Mouse (Mus musculus) heart, embryonic 14.5 days (tissue): Measurements from ENCODE around the gene Shroom3. TPM values are rescaled to one million over a fixed set of nuclear protein-coding genes. Genes with fewer than 3 reads are reported as not detected.

Source experiments
- ATAC-seq: fragments of 200-750 bp; cut with Nextera tagmentation; 2 replicates; pipeline ENCODE4 v1.8.0; 2017; ENCODE audit warnings: low read depth, moderate TSS enrichment; ENCODE audit not compliant: insufficient number of reproducible peaks, insufficient read depth, low FRiP score
- H3K27ac ChIP-seq, 2 experiments: fragments of 200-500 bp in 1 of 2; fragments of 300-500 bp in 1 of 2; sonication (generic) in 1 of 2; replicated peaks in 1 of 2; 2 replicates each; pipeline ENCODE4 v1.5.1; 2012 to 2014; ENCODE audit warnings: low read depth in 2 of 2, low read length in 2 of 2, control low read depth in 1 of 2, mild to moderate bottlenecking in 1 of 2, mixed read lengths in 1 of 2; ENCODE audit not compliant: control insufficient read depth in 1 of 2, insufficient read depth in 1 of 2
- H3K27me3 ChIP-seq: fragments of 300-500 bp; sonication (generic); 2 replicates; pipeline ENCODE4 v1.6.1; 2014; ENCODE audit warnings: mild to moderate bottlenecking, low read length, control low read depth; ENCODE audit not compliant: control insufficient read depth, insufficient read depth
- H3K36me3 ChIP-seq: fragments of 300-500 bp; sonication (generic); 2 replicates; pipeline ENCODE4 v1.6.1; 2014; ENCODE audit warnings: mild to moderate bottlenecking, control low read depth, low read length, mixed read lengths; ENCODE audit not compliant: control insufficient read depth, insufficient read depth
- H3K4me1 ChIP-seq, 2 experiments: fragments of 200-500 bp in 1 of 2; fragments of 300-500 bp in 1 of 2; sonication (generic) in 1 of 2; 2 replicates each; pipeline ENCODE4 v1.6.1; 2012 to 2014; ENCODE audit warnings: low read length in 2 of 2, control low read depth in 1 of 2, mixed read lengths in 1 of 2; ENCODE audit not compliant: control insufficient read depth in 2 of 2, insufficient read depth in 2 of 2
- H3K4me2 ChIP-seq: fragments of 300-500 bp; sonication (generic); 2 replicates; pipeline ENCODE4 v1.6.1; 2014; ENCODE audit warnings: mild to moderate bottlenecking, low read length
- H3K4me3 ChIP-seq, 2 experiments: fragments of 200-500 bp in 1 of 2; fragments of 300-500 bp in 1 of 2; sonication (generic) in 1 of 2; 2 replicates each; pipeline ENCODE4 v1.5.1; 2012 to 2014; ENCODE audit warnings: low read length in 2 of 2, mild to moderate bottlenecking in 2 of 2, control low read depth in 1 of 2, low read depth in 1 of 2, moderate library complexity in 1 of 2; ENCODE audit not compliant: control insufficient read depth in 1 of 2, insufficient read depth in 1 of 2
- H3K9ac ChIP-seq: fragments of 300-500 bp; sonication (generic); 2 replicates; pipeline ENCODE4 v1.6.1; 2014; ENCODE audit warnings: mild to moderate bottlenecking, low read length
- H3K9me3 ChIP-seq: fragments of 300-500 bp; sonication (generic); 2 replicates; pipeline ENCODE4 v1.6.1; 2016; ENCODE audit warnings: low read length, control low read depth; ENCODE audit not compliant: control insufficient read depth
- WGBS: fragments of 180-500 bp; shearing (Covaris S2); extraction: QIAGEN DNeasy Blood & Tissue Kit; methylation state at CpG from one replicate; pipeline ENCODE4 v1.1.7; 2014; 5-methylcytosine and 5-hydroxymethylcytosine counted together
- polyA plus RNA-seq: library from polyadenylated mRNA; unstranded; fragments of >200 nt; fragmentation: Nextera tagmentation; extraction: Ambion mirVana; gene quantifications from 2 replicates; pipeline ENCODE4 v1.2.1, GENCODE M21; 2014

Gene Shroom3
- polyA plus RNA-seq, 1 experiment from 2014 or later: 21.1 TPM

DNA sequence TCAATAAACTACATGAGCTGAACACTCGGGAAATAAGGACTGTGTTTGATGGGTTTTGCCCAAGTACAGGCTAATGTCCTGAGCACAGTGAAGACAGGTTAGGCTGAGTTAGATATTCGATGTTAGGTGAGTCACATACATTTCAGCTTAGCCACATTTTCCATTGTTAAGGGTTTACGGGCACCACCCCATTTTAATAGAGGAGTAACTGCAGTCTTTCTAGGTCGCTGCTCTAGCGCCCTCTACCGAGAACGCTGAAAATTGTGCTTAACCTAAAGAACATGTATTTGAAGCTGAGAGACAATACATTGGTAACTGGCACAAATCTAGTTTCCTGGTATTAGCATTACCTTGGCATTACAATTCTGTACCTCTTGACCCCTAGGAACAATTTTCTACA is 287.2 kb downstream of the Shroom3 start:
- Histone ChIP-seq H3K27me3 (no peaks in the 10 kb centered on the region), H3K4me2 (no peak overlapping the region), H3K4me1 (peaks cover 2 to 4% of the 10 kb centered on the region in 2 experiments; a peak in 1 of 4 replicates), H3K4me3 (no peak overlapping the region), H3K36me3 (peaks cover 24% of the 10 kb centered on the region), H3K9ac (no peak overlapping the region), H3K27ac (no peak overlapping the region), H3K9me3 (no peaks in the 10 kb centered on the region)
- WGBS: 31% methylated on average over 7 of the region's 7 CpGs
- no peak for ATAC-seq

DNA sequence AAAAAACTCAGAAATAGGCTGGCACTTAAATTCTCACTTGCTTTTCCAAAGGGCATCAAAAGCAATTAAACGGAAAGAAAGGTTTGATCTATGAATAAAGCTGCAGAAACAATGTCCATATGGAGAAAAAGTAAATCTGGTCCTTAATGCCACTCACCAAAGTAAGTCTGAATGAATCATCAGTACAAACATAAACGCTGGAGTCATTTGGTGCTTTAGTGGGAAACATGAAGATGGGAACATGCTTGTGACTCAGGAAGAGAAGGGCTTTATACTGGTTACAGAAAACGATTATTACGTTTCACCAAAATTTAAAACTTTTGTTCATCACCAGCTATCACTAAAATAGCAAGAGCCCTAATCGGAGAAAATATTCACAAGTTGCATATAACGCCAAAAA is 297.2 kb downstream of the Shroom3 start:
- no peak overlapping the region for H3K4me2 ChIP-seq
- H3K9ac ChIP-seq: no peak overlapping the region
- peaks cover 0 to 4% of the 10 kb centered on the region in 2 experiments; a peak in 1 of 4 replicates for H3K4me1 ChIP-seq
- 83% methylated on average over 6 of the region's 6 CpGs for WGBS
- H3K9me3 ChIP-seq: no peaks in the 10 kb centered on the region
- H3K27me3 ChIP-seq: no peaks in the 10 kb centered on the region
- no peak overlapping the region for H3K4me3 ChIP-seq
- no peak overlapping the region for H3K27ac ChIP-seq
- ATAC-seq: no peak
- no peaks in the 10 kb centered on the region for H3K36me3 ChIP-seq

DNA sequence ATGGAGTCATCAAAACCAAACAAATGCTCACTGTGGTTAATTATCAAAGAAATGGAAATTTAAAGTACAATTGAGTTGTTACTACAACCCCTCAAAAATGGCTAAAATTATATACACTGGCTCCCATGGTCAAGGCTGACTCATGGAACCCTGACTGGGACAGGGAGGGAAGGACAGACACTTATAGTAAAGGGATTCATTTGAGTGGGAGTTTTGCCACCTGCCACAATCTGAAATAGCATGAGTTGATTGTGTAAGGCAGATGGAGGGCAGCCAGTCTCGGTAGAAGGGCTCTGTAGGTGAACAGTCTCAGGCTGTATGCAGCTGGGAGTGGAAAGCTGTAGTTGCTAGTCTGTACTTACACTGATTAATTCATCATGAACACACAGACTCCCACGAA is 297.6 kb downstream of the Shroom3 start:
- H3K9ac ChIP-seq: no peak overlapping the region
- H3K9me3 ChIP-seq: no peaks in the 10 kb centered on the region
- WGBS: 69% methylated on average over 2 of the region's 2 CpGs
- no peak for ATAC-seq
- H3K36me3 ChIP-seq: no peaks in the 10 kb centered on the region
- H3K4me1 ChIP-seq: peaks cover 0 to 4% of the 10 kb centered on the region in 2 experiments; a peak in 1 of 4 replicates
- H3K4me3 ChIP-seq: no peak overlapping the region
- no peak overlapping the region for H3K27ac ChIP-seq
- no peak overlapping the region for H3K4me2 ChIP-seq
- no peaks in the 10 kb centered on the region for H3K27me3 ChIP-seq

DNA sequence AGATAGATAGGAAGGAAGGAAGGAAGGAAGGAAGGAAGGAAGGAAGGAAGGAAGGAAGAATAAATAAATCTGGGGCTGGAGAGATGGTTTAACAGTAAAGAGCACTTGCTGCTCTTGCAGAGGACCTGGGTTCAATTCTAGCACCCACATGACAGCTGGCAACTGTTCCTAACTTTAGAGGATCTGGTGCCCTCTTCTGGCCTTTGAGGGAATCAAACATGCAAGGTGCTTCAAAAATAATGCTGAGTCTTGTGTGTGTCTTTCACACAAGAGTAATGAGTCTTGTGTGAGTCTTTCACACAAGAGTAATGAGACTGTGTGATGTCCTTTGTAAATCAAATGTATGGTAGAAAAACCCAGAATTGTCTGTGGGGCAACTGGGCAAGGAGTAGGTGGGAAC is 299.4 kb downstream of the Shroom3 start:
- no peak overlapping the region for H3K27ac ChIP-seq
- H3K9ac ChIP-seq: no peak overlapping the region
- H3K4me3 ChIP-seq: no peak overlapping the region

GRCm38 (mm10) chr5:92983942-92984341 is 300.7 kb downstream of the Shroom3 start:
- Histone ChIP-seq H3K4me3 (no peak overlapping the region), H3K27ac (no peak overlapping the region), H3K9ac (no peak overlapping the region), H3K27me3 (no peaks in the 10 kb centered on the region), H3K36me3 (no peaks in the 10 kb centered on the region), H3K4me2 (no peak overlapping the region), H3K9me3 (no peaks in the 10 kb centered on the region), H3K4me1 (peaks cover 4 to 8% of the 10 kb centered on the region in 2 experiments; a peak in 2 of 4 replicates)
- 24% methylated on average over 2 of the region's 2 CpGs for WGBS
- ATAC-seq: no peak

More for the DNA sequence above, 299.4 kb downstream of the Shroom3 start:
- Histone ChIP-seq H3K27me3 (no peaks in the 10 kb centered on the region), H3K4me2 (no peak overlapping the region), H3K4me1 (peaks cover 3 to 4% of the 10 kb centered on the region in 2 experiments; a peak in 2 of 4 replicates), H3K9me3 (no peaks in the 10 kb centered on the region), H3K36me3 (no peaks in the 10 kb centered on the region)
- ATAC-seq: no peak

DNA sequence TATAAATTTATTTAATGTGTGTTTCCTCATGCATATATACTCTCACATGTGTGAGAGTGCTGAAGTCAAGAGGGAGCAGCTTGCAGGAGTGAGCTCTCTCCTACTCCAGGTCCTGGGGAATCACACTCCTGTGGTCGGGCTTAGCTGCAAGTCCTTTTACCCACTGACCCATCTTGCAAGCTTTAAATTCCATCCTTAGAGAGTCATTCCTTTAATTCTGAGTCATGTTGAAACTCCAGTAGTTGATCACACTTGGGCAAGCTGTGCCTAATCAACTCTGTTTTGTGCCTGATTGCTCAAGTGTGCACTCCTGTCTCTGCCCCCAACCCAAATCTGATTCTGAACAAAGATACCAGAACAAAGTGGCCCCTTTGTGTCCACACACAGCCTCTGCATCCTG is 301.5 kb downstream of the Shroom3 start:
- Histone ChIP-seq H3K4me1 (peaks cover 4 to 9% of the 10 kb centered on the region in 2 experiments; a peak in 2 of 4 replicates), H3K27me3 (no peaks in the 10 kb centered on the region), H3K4me2 (no peak overlapping the region), H3K9me3 (no peaks in the 10 kb centered on the region), H3K36me3 (no peaks in the 10 kb centered on the region), H3K9ac (no peak overlapping the region), H3K4me3 (no peak overlapping the region), H3K27ac (no peak overlapping the region)
- 18% methylated on average over 1 of the region's 1 CpGs for WGBS
- ATAC-seq: no peak

GRCm38 (mm10) chr5:92985391-92985790 is 302.2 kb downstream of the Shroom3 start:
- ATAC-seq: no peak
- H3K9ac ChIP-seq: no peak overlapping the region
- no peak overlapping the region for H3K27ac ChIP-seq
- no peak overlapping the region for H3K4me2 ChIP-seq
- no peak overlapping the region for H3K4me3 ChIP-seq
- H3K9me3 ChIP-seq: no peaks in the 10 kb centered on the region
- no peaks in the 10 kb centered on the region for H3K36me3 ChIP-seq
- peaks cover 4 to 9% of the 10 kb centered on the region in 2 experiments; a peak in 2 of 4 replicates for H3K4me1 ChIP-seq
- 86% methylated on average over 2 of the region's 2 CpGs for WGBS
- no peaks in the 10 kb centered on the region for H3K27me3 ChIP-seq
